Comparison of ENCODE assay signal across 14 mouse cellular contexts in the genomic region with DNA sequence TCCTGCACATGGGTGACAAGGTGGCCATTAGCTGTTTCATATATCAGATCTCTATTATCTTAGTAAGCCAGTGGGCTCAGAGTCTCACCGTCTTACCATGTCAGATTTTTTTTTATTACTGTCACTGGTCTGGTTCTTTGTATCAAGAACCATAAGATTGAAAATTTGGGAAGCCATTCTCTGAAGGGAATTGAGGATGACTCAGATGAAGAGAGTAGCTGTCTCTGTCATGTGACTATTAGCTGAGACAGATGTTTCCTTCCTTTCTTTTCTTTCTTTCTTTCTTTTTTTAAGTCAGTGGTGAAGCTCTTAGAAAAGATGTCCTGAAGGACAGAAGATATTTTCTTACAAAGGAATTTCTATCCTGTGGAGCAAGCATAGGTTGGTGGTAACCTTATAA.
"Had no signal": no experiment of that assay in that cellular context is flagged by ENCODE, and none has a peak within 500 bp of the region (broad histone marks: within the 10 kb centered on the region; RNA-seq: fewer than 3 reads in every experiment).

No protein-coding gene starts in this region.

- H3K9me3 ChIP-seq: midbrain, embryonic 13.5 days; midbrain, embryonic 15.5 days; neural tube, embryonic 12.5 days; stomach, embryonic 15.5 days had no signal

- H3K27ac ChIP-seq: midbrain, embryonic 13.5 days; midbrain, embryonic 15.5 days; neural tube, embryonic 12.5 days; stomach, embryonic 15.5 days; stomach, postnatal 0 days had no signal

- H3K9ac ChIP-seq: lung, embryonic 14.5 days; midbrain, embryonic 13.5 days; midbrain, embryonic 15.5 days; neural tube, embryonic 12.5 days; stomach, embryonic 15.5 days had no signal

- H3K36me3 ChIP-seq: midbrain, embryonic 13.5 days; midbrain, embryonic 15.5 days; neural tube, embryonic 12.5 days; stomach, embryonic 15.5 days had no signal

- H3K4me2 ChIP-seq: lung, embryonic 14.5 days; midbrain, embryonic 11.5 days; midbrain, embryonic 13.5 days; midbrain, embryonic 15.5 days; neural tube, embryonic 12.5 days; stomach, embryonic 15.5 days had no signal

- H3K27me3 ChIP-seq: midbrain, embryonic 13.5 days; midbrain, embryonic 15.5 days; neural tube, embryonic 12.5 days; stomach, embryonic 15.5 days had no signal

- H3K4me3 ChIP-seq: midbrain, embryonic 13.5 days; midbrain, embryonic 15.5 days; neural tube, embryonic 12.5 days; stomach, embryonic 15.5 days had no signal

- DNase-seq: lung, adult 18-20 months; lung, embryonic 14.5 days; lung, postnatal 10 days; lung, postnatal 4 days; right cerebral cortex, postnatal 14 days; thymus, adult 2 months; thymus, postnatal 25 days; thymus, postnatal 4 days had no signal

- H3K4me1 ChIP-seq: midbrain, embryonic 13.5 days; midbrain, embryonic 15.5 days; stomach, embryonic 15.5 days had no signal
